Mouse (Mus musculus) c-Kit-positive CD71-positive TER-119-negative erythroid progenitor cells, embryonic 14.5 days (primary cell): ENCODE measurements around the gene Ifitm2.
A peak's percentile ranks its signal among the peaks of the same experiment; 100 is the strongest.
"Not testable (repeated sequence)": the region's sequence is repeated elsewhere in the genome, so short reads cannot be mapped to it uniquely, and the experiment has no call there.

Source experiments
- DNase-seq: peaks from one replicate; pipeline ENCODE4 v3.0.0-alpha.2; 2013; ENCODE audit warnings: low read depth

Ifitm2 gene

GRCm38 (mm10) chr7:140955758-140956555, at the start of gene Ifitm2, which contains the start of gene Gm45717:
Gene Ifitm2, minus strand, starts transcription at chr7:140955987.
Gene Gm45717, minus strand, starts transcription at chr7:140955937.
- peak; percentile 40 for DNase-seq

DNA sequence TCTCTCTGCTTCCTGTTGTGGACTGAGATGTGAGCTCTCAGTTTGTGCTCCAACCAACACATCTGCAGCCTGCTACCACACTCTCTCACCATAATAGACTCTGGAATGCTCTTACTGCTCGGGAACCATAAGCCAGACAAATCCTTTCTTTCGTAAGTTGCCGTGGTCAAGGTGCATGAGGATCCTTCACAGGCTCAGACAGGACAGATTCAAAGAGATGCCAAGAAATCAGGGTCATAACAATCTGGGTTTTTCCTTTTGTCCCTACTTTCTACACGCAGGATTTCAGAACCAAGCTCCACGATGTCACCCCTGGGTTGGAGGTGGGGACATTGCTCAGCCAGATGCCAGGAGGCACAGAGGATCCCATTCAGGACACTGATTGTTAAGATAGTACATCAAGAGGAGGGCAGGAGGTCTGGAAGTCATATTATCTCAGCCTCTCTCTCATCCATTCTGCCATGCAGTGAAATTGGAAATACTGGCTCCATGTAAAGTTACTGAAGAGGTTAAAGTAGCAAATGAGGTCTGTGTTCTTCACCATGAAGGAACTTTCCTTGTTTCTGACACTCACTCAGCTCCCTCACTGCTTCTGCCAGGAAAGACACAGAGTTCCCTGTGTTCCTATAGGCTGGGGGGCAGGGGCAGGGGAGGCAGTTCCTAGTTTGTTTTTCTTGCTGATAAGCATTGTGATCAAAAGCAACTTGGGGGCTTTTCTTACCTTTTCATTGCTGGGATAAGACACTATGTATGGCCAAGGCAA, 47.6 kb upstream of the Ifitm2 start:
- DNase-seq, result no peak

GRCm38 (mm10) chr7:141000881-141001708, 45.3 kb upstream of the Ifitm2 start:
- DNase-seq, result no peak

DNA sequence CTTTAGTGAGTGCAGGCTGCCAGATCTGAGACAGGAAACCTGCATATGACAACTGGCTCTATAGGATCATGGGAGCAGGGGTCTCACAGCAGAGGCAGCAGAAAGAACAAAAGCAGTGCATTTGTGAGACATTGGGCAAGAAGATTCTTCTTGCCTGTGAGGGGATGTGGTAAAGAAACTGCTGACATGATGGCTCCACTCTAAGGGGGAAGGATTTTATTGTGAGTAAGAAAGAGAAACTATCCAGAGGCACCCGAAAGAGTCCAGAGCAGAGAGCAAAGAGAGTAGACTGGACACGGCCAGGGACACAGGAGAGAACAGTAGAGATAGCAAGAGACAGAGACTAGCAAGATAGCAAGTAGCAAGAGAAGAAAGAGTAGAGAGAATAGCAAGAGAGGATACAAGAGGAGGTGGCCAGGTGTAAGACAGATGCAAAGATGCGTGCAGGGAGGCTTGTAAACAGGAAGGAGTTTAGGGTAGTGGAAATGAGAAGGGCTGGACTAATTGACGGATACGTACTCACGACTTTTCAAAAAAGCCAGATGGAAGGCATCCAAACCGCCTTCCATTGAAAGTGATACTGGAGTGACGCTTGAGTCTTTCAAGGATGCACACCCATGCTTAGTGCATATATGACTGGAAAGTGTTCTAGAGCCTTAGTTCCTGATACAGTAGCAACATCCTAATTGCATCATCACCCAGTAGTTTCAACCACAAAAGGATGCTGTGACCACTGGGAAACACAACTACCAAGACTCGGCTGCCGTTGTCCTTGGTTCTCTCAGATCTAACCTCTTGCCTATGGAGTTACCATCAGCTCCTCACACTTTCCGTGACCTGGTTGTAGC, 43.3 kb upstream of the Ifitm2 start:
- DNase-seq, result no peak

GRCm38 (mm10) chr7:140997817-140998216, 42.0 kb upstream of the Ifitm2 start:
- no peak for DNase-seq

DNA sequence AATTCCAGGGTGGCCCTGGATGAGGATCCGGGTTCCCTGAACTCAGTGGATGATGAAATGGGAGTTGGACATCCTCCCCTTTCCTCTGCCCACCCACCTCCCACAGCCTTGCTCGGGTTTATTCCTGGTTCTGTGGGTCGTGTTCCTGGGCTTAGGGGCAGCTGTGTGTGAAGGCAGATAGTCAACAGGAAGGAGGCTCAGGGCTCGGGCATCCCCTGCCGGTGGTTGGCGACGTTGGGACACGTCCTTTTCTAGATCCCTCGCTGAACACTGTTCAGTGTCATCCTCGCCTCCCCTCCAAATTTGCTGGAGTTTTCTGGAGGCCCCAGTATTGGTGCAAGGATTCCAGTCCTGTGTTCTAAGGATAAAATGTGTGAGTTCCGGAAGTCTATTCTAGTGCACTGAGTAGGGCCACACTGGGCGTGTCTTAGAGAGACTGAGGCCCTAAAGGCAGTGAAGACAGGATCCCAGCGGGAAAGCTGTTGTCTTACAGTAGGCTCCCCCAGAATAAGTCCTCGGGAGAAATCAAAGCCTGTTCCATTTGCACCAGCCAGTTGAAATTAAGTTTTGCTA, 35.4 kb upstream of the Ifitm2 start:
- DNase-seq, result no peak

DNA sequence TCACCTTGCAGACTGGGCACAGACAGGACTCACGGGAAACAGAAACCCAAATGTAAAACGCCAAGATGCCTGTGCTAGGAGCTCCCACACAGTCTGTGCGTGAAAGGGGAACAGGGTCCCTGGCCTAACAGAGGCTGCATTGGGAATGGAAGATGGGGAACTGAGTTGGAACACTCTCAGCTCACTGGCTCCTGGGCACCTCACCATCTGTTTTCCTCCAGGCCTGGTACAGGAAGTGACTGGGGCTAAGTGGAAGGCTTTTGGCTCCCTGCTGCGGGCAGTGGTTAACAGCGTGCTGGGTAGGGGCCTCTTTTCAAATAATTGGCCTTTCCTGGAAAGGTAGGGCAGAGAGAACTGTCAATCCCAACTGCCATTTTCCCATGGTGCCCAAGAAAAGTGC, 34.8 kb upstream of the Ifitm2 start:
- no peak for DNase-seq

DNA sequence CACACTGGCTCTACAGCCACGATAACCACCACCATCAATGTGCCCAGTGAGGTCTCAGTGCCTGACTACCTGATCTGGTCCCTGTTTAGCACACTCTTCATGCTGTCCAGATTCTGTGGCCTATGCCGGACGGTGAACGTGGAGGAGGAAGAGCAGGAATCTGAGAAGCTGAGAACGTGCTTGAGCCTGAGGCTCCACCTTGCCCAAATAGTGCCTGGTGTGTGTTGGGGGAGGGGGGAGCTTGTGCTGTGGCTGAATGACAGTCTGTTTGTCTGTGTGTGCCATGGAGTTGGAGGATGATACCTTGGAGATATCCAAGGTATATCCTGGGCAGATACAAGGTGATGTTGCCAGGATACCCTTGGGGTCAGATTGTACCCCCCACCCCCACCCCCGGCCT, 34.4 kb upstream of the Ifitm2 start:
- no peak for DNase-seq

DNA sequence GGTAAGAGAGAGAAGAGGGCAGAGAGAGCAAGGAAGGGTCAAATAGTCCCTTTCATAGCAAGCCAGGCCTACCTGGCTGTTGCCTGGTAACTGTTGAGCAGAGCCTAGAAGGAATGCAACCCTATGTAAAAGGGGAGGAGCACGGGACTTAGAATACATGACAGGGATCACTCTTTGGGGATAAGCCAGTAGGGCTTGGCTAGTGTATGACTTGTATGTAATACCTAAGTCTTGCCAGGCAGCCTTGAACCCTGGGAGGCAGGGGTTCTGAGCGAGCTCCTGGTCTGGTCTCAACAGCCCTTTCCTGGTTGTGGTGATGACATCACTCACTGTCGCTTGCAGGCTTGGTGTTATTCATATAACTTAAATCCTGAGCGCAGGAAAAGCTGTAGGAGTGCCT, 33.2 kb upstream of the Ifitm2 start:
- no peak for DNase-seq

- no peak for DNase-seq
Measured at GRCm38 (mm10) chr7:140987182-140988138, 31.7 kb upstream of the Ifitm2 start.

- no peak for DNase-seq
Measured at GRCm38 (mm10) chr7:140982971-140983370, 27.2 kb upstream of the Ifitm2 start.

DNA sequence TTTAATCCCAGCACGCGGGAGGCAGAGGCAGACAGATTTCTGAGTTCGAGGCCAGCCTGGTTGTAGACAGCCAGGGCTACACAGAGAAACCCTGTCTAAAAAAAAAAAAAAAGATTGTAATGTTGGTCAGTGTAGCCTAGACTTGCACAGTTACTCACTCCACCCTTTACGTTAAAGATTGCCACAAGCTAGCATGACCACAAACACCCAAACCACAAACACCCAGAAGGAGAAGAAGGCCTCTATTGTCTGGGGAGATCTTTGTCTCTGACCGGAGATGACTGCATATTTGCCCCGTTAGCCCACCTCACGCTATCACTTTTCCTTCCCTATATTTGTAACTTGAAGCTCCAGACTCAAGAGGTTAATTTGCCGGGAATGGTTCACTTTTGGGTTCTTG, 25.9 kb upstream of the Ifitm2 start:
- no peak for DNase-seq

DNA sequence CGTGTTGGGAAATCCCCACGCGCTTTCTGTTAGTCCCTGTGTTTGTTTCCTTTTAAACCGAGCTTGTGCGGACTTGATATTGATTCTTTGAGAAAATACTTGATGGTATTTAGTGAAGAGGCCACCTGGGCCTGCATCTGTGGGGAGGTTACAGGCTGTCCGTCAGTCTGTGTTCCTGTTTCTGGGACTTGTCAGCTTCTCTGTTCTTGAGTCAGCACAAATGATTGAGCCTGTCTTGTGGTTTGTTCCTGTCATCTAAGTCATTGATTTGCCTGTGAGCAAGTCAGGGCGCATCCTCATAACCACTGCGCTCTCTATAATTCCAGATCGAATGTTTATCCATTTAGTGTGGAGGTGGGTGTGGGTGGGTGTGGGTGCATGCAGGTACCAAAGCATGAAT, 20.9 kb upstream of the Ifitm2 start:
- DNase-seq, result not testable (repeated sequence)

- no peak for DNase-seq
Measured at GRCm38 (mm10) chr7:140975465-140975864, 19.7 kb upstream of the Ifitm2 start.

DNA sequence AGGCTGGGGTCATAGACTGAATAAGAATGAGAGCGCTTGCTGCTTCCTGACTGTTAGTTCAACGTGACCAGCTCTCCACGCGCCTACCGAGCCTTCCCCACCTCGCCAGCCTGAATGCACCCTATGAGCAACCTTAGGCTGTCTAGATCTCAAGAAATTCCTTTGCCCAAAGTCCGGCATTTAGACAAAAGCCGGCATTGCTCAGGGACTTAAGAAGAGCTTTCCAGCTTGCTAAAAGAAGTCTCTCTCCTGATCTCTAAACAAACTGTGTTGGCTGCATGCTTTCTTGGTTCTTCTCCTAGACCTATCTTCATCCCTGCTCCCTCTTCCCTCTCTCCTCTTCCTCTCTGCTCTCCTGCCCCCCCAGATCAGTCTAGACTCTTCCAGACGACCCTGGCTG, 19.2 kb upstream of the Ifitm2 start:
- DNase-seq, result no peak

GRCm38 (mm10) chr7:140973396-140974165, 17.8 kb upstream of the Ifitm2 start:
- no peak for DNase-seq

DNA sequence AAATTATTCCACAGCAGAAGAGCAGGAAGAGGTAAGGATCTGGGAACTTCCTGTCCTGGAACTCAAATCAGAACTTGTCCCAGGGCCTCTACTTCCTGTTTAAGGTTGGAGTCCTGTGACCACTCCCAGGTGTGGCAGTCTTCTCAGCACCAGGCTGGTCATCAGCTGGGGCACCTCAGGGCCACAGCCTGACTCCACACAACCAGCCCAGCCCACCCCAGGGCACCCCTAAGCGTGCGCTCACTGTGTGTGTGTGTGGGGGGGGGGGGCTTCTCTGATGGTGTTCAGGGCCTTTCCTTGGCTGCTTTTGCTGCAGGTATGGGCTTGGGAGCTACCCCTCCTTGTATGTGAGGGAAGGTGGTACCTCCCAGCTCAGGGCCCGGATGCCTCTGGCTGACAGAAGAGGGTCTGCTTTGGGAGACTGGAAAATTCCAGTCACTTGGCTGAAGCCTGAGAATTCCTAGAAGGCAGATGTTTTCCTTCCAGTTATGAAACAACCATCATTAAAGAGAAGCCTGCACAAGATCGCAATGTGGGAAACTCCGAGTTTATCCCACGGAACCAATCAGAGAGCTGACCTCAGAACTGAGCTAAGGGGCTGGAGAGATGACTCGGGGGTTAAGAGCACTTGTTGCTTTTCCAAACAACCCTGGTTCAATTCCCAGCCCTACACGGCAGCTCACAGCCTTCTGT, 15.8 kb upstream of the Ifitm2 start:
- no peak for DNase-seq

DNA sequence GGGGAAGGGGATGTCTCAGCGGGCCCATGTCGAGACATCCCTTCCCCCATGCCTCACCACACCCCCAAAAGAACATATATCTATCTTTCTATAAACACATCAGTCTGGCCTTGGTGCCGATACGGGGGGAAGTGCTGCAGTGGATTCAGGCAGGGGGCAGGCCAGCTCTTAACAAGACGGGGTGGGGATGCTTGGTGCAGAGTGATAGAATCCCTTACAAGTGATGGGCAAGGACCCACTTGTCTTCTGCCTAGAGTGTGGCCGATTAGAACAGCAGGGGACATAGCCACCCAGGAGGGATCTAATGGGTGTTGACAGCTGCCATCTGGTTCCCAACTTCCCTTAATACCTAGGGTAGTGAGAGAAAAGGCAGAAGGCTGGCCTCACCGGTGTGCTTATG, 15.1 kb upstream of the Ifitm2 start:
- no peak for DNase-seq

DNA sequence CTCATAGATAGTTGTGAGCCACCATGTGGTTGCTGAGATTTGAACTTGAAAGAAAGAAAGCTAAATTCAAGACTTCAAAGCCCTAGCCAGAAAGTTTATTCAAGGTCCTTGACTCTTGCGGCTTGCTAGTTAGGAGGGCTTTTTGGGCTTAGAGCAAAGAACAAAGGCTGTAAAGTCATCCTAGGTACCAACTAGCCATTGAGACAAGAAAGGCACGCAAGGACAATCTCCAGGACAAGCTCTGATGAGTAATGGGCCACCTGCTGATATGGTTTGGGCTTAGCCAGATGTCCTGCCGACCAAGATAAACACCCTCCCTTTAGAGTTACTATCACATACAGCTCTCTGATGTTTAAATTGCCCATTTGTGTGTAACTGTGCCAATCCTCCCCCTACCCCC, 12.9 kb upstream of the Ifitm2 start:
- DNase-seq, result not testable (repeated sequence)
